Mouse (Mus musculus) monocyte, adult 2 months (primary cell): ENCODE data around the gene Zfp37.
"Not testable (repeated sequence)": the region's sequence is repeated elsewhere in the genome, so short reads cannot be mapped to it uniquely, and the experiment has no call there.

Experiments
- DNase-seq, 2 experiments: peaks; one replicate each; pipeline ENCODE4 v3.0.0; 2022; ENCODE audit warnings: low spot score in 2 of 2, low read depth in 1 of 2

Gene Zfp37

GRCm38 (mm10) chr4:62230769-62231168 lies at the start of gene Zfp37:
TSS of gene Zfp37 (minus strand) at chr4:62231047.
- no peak for DNase-seq

GRCm38 (mm10) chr4:62278081-62278480 lies 47.2 kb upstream of the Zfp37 start:
- no peak for DNase-seq

GRCm38 (mm10) chr4:62277222-62277621 lies 46.4 kb upstream of the Zfp37 start:
- DNase-seq: no peak

GRCm38 (mm10) chr4:62276642-62277041 lies 45.8 kb upstream of the Zfp37 start:
- DNase-seq: no peak

DNA sequence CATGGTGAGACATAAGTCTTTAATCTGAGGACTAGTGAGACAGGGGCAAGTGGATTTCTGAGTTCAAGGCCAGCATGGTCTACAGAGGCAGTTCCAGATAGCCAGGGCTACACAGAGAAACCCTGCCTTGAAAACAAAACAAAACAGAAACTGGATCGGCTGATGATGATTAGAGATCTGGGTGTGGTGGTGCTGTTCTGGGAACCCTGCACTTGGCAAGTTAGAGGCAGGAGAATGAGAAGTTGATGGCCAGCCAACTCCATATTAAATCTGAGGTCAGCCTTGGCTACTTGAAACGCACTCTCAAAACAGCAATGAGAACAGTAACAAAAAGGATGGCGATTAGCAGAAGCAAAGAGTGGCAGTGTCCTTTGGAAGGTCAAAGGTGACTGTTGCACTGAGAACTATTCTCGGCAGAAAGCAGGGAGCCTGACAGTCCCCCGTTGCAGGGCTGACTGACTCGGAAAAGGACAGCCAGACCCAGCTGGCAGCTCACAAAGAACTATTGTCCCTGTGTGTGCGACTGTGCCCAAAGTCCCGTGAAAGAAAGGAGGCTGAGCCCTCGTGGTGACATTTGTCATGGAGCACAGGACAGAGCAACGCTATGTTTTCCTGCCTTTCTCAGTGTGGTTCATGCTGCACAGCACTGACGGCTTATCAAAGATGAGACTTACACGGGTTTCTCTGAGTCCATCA lies 44.1 kb upstream of the Zfp37 start:
- DNase-seq: no peak

- DNase-seq: no peak
Measured at GRCm38 (mm10) chr4:62273916-62274315, 43.1 kb upstream of the Zfp37 start.

DNA sequence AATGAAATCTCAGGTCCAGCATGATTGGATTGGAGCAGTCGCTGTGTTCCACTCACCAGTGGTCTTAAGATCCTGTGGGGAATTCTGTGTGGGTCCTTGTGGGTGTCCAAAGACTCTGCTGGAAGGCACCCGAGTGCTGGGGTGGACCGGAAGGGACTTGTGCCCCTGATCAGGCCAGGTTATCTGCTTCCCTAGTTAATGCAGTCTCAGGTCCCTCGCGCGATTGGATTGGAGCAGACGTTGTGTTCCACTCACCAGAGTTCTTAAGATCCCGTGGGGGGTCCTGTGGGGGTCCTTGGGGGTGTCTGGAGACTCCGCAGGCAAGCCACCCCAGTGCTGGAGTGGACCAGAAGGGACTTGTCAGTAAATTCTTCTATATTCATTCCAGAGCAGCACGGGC lies 41.8 kb upstream of the Zfp37 start:
- no peak for DNase-seq

- DNase-seq: no peak
Measured at GRCm38 (mm10) chr4:62267101-62267500, 36.3 kb upstream of the Zfp37 start.

GRCm38 (mm10) chr4:62266016-62266415 lies 35.2 kb upstream of the Zfp37 start:
- DNase-seq: not testable (repeated sequence)

GRCm38 (mm10) chr4:62265154-62265836 lies 34.4 kb upstream of the Zfp37 start:
- no peak for DNase-seq

DNA sequence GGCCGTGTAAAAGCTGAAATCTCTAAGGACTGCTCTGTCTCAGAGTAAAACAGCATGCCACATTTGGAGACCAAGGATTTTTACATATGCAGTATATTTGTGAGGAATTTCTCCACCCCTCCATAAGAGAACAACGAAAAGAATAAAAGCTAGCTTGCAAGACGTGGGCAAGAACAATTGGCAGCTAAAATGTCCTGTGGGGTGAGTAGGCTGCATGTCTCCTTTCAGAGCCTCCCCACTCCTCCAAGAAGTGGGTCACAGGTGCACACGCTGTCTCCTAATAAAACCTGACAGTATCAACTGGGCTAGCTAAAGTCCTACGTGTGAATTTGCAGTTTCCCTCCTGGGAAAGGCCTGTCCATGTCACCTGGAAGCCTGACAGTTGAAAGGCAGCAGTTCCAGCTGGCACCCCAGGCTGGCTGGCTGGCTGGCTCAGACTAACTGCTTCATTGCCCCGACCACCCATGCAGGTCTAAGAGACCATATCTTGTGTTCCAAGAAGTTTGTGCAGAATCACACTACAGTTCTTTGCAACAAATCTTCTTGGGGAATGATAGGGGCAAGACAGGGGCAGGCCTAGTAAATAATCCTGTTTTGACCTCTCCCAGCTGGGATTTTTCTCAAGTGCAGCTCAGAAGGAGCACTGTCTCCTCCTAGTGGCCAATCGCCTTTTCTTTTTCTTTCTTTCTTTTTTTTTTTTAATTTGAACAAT lies 32.4 kb upstream of the Zfp37 start:
- DNase-seq: no peak

- no peak for DNase-seq
Measured at GRCm38 (mm10) chr4:62262276-62262675, 31.4 kb upstream of the Zfp37 start, which contains the start of gene Slc31a2. TSS of gene Slc31a2 (plus strand) at chr4:62262562.

DNA sequence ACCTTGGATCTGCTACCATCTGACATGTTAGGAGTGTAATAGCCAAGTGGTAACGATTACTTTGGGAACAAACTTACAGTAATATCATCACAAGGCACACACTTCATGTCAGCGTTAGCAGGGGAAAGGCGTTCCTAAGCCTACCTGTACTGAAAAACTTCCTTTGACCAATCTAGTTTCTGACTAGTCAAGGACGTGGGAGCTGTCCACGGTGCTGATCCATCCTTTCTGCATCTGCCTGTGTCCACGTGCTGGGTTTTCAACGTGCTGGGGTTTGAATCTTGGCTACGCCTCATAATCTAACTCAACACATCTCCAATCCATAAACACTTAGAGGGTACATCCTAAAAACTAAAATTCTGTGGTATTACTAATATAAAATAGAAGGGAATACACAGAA lies 26.1 kb upstream of the Zfp37 start:
- no peak for DNase-seq

- no peak for DNase-seq
Measured at GRCm38 (mm10) chr4:62254551-62254950, 23.7 kb upstream of the Zfp37 start.

DNA sequence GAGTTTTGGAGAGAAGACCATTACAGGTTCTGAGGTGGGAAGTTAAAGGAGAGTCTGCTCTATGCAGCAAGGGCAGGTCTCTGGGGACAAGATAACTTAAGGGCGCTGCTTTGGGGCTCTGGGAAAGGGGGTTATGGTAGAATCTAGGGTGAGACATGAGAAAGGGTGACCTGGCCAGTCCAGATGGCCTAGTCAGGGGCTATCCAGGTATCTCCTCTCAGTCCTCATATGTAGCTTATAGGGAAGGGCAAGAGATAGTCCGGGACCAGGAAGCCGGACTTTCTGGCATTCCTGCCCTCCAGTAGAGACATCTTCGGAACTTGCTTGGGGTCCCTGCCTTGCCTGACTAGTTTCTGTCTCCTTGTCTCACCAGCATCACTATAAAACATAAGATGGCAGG lies 20.9 kb upstream of the Zfp37 start:
- no peak for DNase-seq

GRCm38 (mm10) chr4:62250896-62251544 lies 20.2 kb upstream of the Zfp37 start:
- DNase-seq: no peak

DNA sequence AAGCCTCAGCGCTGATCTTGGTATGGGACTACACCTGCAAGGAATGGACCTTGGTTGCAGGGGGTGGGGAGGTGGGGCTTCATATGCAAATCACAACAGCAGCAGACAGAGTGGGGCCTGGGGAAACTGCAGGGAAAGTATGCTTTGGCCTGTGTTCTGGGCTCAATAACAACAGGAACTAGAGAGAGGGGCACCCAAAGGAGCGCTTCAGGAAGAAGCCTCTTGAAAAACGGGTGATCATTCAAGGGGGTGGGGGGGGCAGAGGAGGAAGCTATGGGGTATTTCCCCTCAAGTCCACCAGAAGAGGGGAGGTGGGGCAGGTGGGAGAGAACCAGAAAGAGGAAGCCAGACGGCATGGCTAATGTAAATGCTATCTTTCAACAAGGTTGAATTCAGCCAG lies 17.5 kb upstream of the Zfp37 start:
- no peak for DNase-seq

GRCm38 (mm10) chr4:62240586-62240985 lies 9.7 kb upstream of the Zfp37 start:
- no peak for DNase-seq

GRCm38 (mm10) chr4:62230153-62230552 lies 694 bp downstream of the Zfp37 start:
- DNase-seq: no peak

DNA sequence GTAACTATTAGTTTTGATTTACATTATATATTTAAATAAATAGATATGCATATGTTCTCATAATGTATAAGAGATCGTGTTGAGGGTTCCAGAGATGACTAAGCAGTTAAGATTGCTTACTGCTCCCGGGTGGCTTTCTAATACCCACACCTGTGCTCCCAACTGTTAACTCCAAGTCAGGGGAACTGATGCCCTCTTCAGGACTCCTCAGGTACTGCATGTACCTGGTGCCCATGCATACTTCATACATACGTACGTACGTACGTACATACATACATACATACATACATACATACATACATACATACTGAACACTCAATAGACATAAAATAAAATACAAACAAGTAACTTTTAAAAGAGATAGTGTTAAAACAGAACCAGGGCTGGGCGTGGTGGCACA lies 1.4 kb downstream of the Zfp37 start:
- no peak for DNase-seq

DNA sequence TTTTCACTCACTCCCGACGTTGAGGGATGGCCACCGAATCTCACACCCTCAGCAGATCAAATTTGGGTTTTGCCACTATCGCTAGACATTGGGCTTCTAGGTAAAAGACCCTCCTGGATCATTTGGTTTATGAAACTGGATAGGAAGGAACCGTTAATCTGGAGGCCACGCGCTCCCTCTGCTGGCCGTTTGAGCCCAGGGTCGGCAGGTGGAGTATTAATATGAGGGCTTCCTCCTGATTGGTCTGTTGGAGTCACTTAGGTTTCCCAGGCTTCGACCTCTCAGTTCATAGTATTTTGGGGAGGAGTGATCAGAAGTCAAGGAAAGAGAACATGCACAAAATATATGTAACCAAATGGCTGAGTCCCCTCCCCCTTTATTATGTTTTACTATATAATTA lies 2.5 kb downstream of the Zfp37 start:
- DNase-seq: no peak

DNA sequence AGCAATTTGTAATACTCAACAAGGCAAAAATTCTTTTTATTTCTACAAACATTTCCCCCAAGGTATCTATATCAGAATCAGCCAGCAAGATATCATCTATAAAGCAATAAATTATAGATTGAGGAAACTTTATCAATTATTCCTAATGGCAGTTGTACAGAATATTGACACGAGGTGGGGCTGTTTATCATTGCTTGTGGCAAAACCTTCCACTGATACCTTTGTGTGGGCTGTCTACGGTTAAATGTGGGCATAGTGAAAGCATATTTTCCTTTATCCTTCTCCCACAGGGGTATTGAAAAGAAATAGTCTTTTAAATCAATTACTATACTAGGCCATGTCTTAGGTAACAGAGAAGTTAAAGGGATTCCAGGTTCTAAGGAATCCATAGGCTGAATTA lies 17.4 kb downstream of the Zfp37 start:
- no peak for DNase-seq
